Mouse (Mus musculus): ENCODE measurements around the gene Fam53b.

DNA sequence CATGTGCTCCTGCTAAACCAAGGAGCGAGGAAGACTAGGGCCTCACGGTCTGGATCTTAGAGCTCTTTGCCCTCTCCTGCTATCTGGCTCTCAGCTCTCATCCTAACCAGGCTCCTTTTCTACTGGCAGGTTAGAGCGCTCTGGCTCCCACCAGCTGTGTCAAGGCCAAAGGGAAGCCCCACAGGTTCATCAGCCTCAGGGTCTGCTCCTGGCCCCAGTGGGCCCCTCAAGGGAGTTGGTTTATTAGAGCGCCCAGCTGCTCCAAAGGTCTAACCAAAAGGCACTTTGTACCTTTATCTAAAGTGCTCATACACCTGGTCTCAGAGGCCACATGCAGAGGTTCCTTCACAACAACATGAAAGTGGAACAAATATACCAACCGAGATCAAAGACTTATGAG is 57.4 kb downstream of the Fam53b start:
- no peak for TF ChIP-seq POLR2A (IDR thresholded peaks at IDR 0.05; ENCODE audit: borderline replicate concordance, low read depth, low read length)
- no peak for TF ChIP-seq CTCF (IDR thresholded peaks at IDR 0.05; ENCODE audit: low read depth, low read length)
